Mouse (Mus musculus) left cerebral cortex, adult 18-20 months (tissue): Measurements from ENCODE around the gene Tax1bp1. TPM values are rescaled to one million over a fixed set of nuclear protein-coding genes. Genes with fewer than 3 reads are reported as not detected.
A peak's percentile ranks its signal among the peaks of the same experiment; 100 is the strongest.

Source experiments
- DNase-seq, 2 experiments: peaks; one replicate each; pipeline ENCODE4 v3.0.0; 2021 to 2022; ENCODE audit warnings: low spot score in 2 of 2, mixed read lengths in 1 of 2
- total RNA-seq, 2 experiments: library from RNA; stranded (reverse); gene quantifications; 2 replicates each; pipeline ENCODE4 v1.2.3; 2021

Gene Tax1bp1
- total RNA-seq, 2 experiments from 2014 or later = 138 to 149 TPM

GRCm38 (mm10) chr6:52703263-52703662 is 10.3 kb upstream of the Tax1bp1 start:
- no peak for DNase-seq

- no peak for DNase-seq
These were observed 8.2 kb upstream of the Tax1bp1 start for GRCm38 (mm10) chr6:52705280-52705679.

- no peak for DNase-seq
These were observed 5.7 kb upstream of the Tax1bp1 start for GRCm38 (mm10) chr6:52707815-52708214.

- no peak for DNase-seq
These were observed 966 bp upstream of the Tax1bp1 start for GRCm38 (mm10) chr6:52712563-52712962.

DNA sequence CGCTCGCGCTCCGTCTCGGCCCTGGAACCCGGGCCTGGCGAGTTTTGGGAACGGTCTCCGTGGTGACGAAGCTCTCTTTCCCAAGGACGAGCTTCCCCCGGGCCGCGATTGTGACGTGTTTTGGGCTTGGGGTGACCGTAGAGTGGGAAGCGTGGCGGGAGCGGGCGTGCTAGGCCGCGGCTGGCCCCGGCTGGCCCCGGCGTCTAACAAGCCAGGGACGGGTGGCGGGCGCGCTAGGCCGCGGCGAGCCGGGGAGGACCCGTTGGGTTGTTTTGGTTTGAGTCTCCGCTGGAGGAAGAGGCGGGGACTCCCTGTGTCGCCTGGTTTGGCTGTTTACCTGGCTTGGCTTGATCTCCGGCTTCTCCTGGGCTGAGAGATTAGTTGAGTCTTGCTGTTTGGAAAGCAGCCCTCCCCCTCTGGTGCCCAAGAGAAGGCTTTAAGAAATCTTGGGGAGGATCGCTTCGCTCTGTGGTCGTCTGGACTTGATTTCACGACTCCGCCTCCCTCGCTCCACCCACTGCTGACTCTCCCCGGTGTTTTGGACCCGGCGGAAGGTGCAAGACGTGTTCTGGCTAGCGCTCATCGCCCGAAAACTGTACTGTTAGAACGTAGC is 474 bp downstream of the Tax1bp1 start:
- DNase-seq = peak; percentile 58 to 68

DNA sequence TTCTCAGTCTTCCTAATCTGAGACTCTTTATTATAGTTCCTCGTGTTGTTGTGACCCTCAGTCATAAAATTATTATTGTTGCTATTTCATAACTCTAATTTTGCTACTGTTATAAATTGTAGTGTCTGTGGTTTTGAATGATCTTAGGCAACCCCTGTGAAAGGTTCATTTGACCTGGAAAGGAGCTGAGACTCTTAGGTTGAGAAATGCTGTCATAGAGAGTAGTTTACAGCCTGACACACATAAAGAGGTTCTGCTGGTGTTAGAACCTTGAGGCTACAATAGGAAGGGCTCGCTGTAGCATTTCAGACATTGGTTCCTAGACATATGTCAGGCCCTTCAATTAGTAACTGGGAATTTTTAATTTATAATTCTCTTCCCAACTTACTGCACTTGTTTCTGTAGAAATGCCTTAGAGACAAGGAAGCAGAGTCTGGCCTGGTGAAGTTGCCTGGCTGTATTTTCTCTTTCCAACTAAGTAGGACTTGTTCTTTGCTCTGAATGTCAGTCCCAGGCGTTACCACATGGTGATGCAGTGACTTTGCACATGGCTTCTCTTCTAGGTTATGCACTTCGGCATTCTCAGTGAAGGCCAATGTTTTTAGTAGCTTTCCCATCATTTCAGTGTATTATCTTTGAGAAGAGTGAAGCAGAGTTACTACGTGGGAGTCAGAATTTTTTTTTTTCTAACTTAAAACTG is 4.1 kb downstream of the Tax1bp1 start:
- no peak for DNase-seq

DNA sequence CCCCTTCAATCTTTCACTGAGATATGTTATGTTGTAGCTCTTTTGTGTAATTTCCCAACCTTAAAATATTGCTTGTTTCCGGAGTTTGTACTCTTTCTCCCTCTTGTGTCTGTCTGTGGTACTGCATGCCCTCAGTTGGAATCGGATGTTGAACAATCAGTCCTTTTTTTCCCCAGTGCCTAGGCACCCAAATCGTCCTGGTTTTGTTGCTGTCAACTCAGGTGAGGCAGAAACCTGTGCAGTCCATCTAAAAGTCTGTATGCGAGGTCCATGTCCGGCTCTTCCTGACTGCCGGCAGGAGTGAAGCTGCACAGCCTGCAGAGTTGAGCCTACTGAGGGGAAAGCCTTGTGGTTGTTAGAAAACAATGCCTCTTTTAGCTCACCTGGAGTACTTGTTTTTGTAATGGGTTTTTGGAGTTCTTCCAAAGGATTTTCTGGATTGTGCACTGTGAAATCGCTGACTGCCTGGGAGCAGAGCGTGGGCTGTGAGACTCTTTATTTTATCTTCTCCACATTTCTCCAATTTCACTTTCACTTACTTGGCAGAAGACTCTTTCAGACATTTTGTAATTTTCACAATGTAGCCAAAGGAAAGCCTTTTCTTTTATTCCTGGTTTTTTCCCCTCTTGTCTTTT is 11.4 kb downstream of the Tax1bp1 start:
- peak; percentile 66 to 79 for DNase-seq

- no peak for DNase-seq
These were observed 16.8 kb downstream of the Tax1bp1 start for GRCm38 (mm10) chr6:52730338-52730737.

- DNase-seq = no peak
These were observed 21.1 kb downstream of the Tax1bp1 start for GRCm38 (mm10) chr6:52734630-52735029.

DNA sequence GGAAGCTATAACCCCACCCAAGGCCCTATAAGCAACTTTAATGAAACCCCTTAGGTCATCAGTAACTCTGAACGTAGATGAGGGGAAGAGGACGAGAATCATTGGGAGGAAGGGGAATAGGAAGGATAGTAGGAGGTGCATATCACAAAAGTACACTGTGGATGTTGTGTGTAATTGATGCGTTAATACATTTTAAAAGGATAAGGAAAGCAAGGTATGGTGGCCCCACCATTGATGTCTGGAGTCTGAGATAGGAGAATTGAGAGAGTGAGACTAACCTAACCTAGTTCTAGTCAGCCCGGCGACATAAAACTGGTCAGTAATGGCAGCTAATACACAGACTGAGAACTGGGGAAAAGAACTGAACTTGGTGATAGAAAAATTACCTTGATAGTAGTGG is 39.3 kb downstream of the Tax1bp1 start:
- DNase-seq = no peak

DNA sequence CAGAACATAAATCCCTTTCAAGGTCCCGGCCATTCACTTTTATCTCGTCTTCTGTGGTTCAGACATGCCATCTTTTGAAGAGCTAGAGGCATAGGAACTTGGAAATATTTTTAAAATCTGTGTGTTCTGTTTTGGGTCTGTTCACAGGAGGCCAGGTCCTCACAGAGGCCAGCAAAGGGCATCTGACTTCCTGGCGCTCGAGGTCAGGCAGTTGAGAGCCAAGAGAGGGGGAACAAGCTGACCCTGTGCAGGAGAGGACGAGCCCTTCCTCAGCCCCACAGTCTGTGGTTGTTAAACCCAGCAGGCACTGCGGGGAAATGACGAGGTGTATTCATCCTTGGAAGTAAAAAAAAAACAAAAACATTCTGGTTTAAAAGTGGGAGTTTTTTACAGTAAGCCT is 51.7 kb downstream of the Tax1bp1 start:
- DNase-seq = no peak

GRCm38 (mm10) chr6:52770789-52771188 is 57.3 kb downstream of the Tax1bp1 start:
- no peak for DNase-seq

GRCm38 (mm10) chr6:52773132-52773531 is 59.6 kb downstream of the Tax1bp1 start:
- DNase-seq = no peak

DNA sequence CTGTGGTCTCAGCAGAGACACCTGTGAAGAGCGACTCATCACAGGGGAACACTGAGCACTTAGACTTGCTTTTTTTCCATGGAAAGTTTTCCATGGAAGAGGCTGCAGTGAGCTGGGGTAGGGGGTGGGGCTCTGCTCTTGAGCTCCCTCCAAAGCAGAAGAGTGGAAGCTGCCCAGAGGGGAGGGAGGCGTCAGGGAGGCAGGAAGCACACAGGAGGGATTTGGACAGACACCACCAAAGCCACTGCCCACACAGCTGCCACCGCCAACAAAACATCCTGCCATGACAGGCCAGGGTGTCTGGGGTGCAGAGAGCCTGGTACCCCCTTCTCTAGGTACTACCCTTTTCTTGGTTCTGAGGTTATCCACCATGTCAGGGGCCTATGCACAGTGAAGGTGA is 61.8 kb downstream of the Tax1bp1 start:
- DNase-seq = no peak

DNA sequence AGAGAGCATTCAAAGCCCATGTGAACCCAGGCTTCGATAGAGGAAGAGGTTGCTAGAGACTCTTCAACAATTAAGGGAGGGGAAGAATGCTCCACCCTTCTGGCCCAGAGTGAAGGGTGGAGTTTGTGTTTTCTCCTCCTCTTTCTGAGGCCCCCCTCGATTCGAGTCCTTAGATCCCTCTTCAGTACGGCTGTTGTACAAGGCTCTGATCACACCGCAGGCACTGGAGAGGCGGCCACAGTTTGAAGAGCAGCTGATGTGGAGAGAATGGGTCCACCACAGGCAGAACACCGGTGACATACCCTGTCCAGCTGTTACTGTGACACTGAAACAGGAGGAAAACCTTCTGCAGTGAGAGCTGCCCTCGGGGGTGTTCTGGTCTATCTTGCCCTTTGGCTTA is 62.4 kb downstream of the Tax1bp1 start:
- DNase-seq = no peak

- no peak for DNase-seq
These were observed 63.5 kb downstream of the Tax1bp1 start for GRCm38 (mm10) chr6:52777034-52777433.

DNA sequence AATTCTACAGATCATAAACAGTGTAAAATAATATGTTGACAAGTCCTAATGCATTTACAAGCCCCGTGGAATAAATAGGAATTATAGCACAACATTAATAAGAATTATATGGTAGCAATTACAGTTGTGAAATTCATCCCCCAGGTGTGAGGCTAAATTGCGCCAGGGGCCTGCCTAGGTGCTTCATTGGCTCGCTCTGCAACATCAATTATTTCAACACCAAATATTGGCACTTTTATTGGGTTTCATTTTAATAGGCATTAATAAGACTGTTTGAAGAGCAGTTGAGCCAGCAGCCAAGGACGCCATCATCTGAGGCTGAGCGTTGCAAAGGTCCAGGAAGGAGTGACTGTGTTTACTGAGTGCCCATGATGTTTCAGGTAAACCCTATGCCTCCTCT is 65.0 kb downstream of the Tax1bp1 start:
- no peak for DNase-seq

- no peak for DNase-seq
These were observed 66.0 kb downstream of the Tax1bp1 start for GRCm38 (mm10) chr6:52779546-52779945.

- DNase-seq = no peak
These were observed 76.8 kb downstream of the Tax1bp1 start for GRCm38 (mm10) chr6:52790316-52790715.

DNA sequence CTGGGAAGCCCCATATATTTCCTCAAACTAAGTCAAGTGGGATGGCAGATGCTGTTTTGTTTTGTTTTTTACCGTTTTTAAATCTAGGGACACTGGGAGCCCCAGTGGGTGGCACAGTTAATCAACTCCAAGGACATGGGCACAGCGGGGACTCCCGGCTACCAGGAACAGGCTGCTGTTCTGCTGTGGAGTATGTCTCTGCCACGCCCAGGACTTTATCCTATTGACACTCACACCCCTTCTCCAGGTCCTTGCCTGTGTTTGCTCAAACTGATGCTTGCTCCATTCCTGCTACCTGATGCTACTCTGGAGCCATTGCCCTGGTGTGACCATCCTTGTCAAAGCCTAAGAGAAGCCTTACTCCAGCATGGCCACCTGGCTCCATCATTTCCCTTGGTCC is 77.3 kb downstream of the Tax1bp1 start:
- DNase-seq = no peak

DNA sequence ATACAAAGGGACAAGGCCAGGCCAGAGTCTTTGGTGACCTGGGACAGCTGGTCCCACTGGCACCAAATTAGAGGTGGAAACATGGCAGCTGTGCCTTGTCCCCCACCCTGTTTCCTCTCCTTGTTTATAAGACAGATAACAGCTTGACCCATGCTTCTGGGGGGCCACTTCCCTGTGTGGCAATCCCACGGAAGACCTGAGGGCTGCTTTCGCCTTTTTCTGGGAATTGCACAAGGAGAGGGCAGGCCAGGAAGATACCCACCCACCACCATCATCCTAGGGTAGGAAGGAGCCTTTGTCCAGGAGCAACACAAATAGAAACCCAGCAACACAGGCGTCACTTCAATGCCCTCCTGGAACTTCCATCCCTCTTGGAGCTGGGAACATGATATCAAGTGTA is 78.9 kb downstream of the Tax1bp1 start:
- DNase-seq = no peak

GRCm38 (mm10) chr6:52795029-52795841 is 81.7 kb downstream of the Tax1bp1 start:
- no peak for DNase-seq
